Mouse (Mus musculus) lung, postnatal 4 days (tissue): ENCODE data around the gene Enho.
A peak's percentile ranks its signal among the peaks of the same experiment; 100 is the strongest.
"Not testable (repeated sequence)": the region's sequence is repeated elsewhere in the genome, so short reads cannot be mapped to it uniquely, and the experiment has no call there.

Experiments used
- DNase-seq, 2 experiments: peaks; one replicate each; pipeline ENCODE4 v3.0.0; 2021

The Enho gene

DNA sequence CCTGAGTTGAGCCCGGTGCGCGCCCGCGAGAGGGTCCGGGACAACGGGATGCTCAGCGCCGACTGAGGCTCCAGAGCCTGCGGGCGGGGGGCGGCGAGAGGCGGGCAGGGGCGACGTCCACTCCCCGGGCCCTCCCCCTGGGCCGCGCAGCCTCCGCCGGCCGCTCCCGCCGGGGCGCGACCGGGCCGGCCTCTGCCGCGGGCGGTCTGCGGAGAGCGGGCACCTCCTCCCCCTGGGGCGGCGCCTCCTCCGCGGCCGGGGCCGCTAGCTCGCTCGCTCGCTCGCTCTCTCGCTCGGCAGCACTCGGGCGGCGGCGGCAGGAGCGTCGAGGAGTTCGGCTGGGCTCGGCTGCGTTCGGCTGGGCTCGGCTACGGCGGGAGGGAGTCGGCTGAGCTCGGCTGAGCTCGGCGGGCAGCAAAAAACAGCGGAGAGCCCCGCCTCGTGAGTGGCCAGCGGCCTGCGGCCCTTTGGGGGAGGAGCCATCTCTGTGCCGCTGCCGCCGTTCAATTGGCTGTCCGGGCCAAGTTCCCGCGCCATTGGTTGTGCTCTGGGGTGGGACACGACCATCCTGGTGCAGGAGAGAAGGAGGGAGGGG lies at the start of gene Enho:
Gene Enho, minus strand, starts transcription at position 412 of the 595 bp plus-strand sequence.
- peak; percentile 96 to 98 for DNase-seq

DNA sequence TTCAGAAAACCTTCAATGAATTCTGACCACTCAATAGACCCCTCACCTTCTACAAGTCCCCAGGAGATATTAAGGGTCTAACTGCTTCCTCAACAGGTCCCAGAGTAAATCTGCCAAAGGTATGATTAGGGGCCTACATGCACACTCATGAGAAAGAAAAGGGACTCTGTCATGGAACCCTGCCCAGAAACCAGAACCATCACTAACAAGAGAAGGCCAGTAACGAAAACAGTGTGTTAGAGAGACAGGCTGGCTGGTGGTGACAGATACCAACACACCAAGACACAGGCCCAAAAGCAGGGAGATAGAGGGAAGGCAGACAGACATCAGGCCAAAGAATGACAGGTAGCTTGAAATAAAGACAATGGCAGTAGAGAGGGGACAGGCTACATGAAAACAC lies 48.4 kb upstream of the Enho start:
- not testable (repeated sequence) for DNase-seq

DNA sequence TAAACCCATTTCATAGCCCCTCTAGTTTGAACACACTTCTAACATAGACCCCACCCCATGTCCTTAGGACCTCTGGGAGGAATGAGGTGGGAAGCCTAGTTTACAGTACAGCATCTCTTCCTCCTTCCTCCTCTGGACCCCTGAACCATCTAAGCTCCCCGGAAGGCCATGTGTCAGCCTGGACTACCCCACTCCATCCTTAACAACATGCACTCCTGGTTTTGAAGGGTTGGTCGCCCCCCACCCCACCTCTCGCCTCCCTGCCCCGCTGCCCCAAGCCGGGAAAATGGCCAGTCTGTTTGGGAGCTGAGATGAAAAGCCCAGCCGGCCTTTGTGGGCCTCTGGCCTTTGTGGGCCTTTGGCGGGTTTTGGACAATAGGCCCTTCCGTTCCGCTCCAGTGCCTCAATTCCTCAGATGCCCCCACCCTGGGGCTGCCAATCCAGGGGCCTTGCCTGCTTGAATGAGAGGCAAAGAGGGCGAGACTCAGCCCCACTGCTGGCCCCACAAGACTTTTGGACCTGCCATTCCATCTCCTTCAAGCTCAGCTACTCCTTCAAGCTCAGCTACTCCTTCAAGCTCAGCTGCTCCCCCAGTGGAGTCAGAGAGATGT lies 45.9 kb upstream of the Enho start:
- DNase-seq: not testable (repeated sequence)

- not testable (repeated sequence) for DNase-seq
Measured at GRCm38 (mm10) chr4:41684931-41685453, 44.9 kb upstream of the Enho start.

- not testable (repeated sequence) for DNase-seq
Measured at GRCm38 (mm10) chr4:41684131-41684930, 44.2 kb upstream of the Enho start.

DNA sequence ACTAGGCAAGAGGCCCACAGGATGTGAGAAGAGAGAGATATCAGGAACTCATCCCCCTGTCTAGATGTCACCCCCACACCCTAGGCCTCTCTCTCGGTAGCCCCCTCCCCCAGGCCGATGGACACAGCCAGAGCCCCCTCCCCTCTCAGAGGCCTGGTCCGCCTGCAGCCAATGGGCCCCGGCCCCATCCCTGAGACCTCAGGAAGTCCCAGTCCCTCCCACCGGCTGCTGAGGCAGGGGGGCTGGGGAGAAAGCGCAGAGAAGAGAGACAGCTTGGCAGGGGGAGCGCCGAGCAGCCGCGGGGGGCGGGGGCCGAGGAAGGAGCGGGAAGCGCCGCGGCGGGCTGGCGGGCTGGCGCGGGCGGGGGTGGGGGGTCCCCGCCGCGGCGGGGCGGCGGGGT lies 43.2 kb upstream of the Enho start:
- not testable (repeated sequence) for DNase-seq

- no peak for DNase-seq
Measured at GRCm38 (mm10) chr4:41682789-41683188, 42.7 kb upstream of the Enho start.

DNA sequence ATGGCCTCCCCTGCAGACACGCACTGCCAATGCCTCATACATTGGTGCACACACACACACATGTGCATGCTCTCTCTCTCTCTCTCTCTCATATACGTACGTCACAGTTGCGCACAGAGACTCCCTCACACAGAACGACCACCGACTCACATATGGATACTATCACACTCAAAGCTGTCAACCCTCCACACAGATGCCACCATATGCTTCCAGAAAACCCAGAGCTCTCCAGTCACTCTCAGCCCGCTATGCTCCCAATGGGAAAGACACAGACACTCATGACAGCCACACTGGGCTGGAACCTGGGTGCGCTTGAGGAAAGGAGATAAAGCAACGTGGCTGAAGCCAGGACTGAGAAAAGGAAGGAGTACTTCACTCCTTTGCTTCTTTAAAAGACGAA lies 41.8 kb upstream of the Enho start:
- no peak for DNase-seq

- no peak for DNase-seq
Measured at GRCm38 (mm10) chr4:41681176-41681575, 41.1 kb upstream of the Enho start.

- no peak for DNase-seq
Measured at GRCm38 (mm10) chr4:41679291-41679690, 39.2 kb upstream of the Enho start.

DNA sequence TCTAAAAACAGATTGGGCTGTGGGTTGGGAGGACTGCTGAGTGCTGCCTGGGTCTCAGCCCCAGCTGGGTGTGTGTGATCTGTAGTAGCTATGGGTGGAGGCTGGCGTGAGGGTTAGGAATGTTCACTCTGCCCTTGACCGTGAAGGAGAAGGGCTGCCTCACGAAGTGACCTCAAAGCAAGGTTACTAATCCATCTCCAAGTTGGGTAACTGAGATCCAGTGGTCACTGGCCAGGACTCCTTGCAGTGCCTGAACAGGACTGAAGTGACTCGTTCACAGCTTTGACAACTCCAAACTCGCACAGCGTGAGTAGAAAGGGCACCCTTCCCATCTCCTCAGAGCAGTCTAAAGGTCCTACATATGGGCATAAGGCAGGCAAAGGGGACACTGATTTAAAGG lies 38.7 kb upstream of the Enho start:
- DNase-seq: no peak

GRCm38 (mm10) chr4:41677006-41677629 lies 37.0 kb upstream of the Enho start:
- peak; percentile 64 to 88 for DNase-seq

DNA sequence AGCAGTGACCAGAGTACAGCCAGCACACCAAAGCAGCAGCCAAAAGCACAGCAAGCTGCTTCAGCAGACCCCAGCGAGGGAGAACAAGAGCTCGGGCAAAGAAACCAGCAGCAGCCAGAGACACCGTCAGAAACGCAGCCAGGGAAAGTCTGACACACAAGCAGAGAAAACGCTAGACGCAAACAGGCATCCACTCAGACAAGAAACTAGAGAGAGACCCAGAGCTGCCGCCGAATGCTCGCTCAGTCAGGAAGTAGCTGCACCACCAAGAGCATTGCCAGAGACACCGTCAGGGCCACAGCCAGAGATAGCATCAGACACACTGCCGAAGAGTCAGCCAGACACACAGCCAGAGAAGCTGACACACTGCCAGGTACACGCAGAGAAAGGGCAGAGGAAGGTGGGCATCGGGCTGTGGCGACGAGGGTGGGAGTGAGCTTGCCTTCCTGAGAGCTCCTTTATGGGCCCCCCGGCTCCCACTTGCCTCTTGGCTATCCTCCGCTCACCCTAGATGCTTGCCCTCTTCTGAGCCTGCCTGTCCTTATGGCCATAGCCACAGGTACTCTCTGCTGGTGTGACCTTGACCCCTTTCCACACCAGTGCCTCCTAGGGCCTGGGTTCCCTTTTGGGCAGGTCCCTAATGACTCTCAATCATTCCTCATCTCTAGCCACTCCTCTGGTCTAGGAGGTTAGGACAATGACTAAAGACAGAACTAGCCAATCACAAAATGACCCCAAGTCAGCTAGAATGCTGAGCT lies 36.3 kb upstream of the Enho start:
- DNase-seq: peak in 1 of 2 experiments; percentile 41

- no peak for DNase-seq
Measured at GRCm38 (mm10) chr4:41673186-41673585, 33.1 kb upstream of the Enho start.

GRCm38 (mm10) chr4:41672522-41672963 lies 32.4 kb upstream of the Enho start:
- DNase-seq: no peak

DNA sequence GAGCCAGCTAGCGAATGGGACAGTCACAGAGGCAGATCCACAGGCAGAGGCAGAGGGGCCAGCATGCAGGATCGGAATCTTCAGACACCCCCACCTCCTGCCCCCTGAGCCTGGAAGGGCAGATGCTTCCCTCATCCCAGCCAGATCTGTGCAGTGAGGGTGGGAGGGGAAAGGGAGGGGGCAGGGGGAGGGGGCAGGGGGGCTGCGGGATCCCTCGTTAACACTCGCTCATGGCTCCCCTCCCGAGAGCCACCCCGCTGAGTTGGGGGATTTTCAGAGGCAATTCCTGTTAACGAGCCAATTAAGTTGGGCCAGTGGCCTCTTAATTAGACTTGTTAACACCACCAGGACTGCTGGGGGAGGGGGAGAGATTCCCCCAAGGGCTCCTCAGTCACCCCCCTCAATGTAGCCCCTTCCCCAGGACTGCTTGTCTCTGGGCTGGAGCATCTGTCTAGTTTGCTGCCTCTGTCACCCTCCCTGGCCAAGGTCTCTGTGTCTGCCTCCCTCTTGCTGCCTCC lies 31.9 kb upstream of the Enho start:
- no peak for DNase-seq

- no peak for DNase-seq
Measured at GRCm38 (mm10) chr4:41671500-41671899, 31.4 kb upstream of the Enho start.

DNA sequence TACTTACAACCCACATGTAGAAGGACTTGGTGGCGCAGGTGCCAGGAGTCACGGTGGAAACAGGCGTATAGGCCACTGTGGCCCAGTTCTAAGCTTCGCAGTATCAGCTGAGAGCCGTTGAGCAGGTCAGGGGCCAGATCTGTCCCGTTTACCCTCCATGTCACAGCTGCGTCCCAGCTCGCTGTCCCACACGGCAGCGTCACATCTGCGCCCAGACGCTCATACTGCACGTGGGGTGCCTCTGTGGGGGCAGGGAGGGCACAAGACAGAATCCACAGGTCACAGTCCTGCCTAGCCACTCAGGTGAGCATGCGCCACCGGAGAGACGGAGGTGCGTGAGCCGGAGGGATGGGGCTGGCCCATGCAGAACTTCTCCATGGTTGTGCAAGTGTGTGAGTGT lies 30.7 kb upstream of the Enho start:
- DNase-seq: no peak

DNA sequence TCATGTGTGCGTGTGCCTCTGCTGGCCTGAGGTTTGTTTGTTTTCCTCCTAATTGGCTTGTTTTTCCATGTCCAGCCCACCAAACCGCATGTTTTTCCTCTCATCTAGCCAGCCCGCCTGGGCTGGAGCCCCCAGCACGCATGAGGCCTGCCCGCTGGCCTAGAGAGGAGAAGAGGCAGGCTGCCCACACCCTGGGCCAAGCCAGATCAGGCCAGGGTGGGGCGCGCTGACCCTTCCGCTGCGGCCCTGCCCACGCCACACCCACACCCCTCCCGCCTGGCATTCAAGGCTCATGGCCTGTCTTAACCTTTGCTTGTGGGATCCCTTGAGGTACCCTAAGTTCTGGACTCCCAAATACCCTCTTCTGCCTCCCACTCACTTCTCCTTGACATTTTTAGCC lies 26.5 kb upstream of the Enho start:
- no peak for DNase-seq

GRCm38 (mm10) chr4:41665009-41665675 lies 25.0 kb upstream of the Enho start:
- no peak for DNase-seq

DNA sequence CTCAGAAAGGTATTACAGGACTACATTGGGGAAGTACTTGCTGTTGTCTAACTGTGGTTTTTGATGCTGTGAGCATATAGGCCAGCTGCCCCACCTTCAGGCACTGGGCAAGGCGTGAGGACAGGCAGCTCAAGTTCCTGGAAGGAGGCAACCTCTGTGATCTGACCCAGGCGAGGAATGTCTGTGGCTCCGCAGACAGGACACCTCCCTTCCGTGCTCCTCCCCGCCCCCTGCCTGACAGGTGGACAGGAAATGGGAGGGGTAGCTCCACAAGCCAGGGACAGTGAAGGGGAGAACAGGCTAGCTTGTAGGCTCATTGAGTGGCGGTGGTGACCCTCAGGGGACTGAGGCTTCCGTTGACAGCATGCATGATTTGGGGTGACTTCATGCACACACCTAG lies 24.4 kb upstream of the Enho start:
- DNase-seq: no peak

DNA sequence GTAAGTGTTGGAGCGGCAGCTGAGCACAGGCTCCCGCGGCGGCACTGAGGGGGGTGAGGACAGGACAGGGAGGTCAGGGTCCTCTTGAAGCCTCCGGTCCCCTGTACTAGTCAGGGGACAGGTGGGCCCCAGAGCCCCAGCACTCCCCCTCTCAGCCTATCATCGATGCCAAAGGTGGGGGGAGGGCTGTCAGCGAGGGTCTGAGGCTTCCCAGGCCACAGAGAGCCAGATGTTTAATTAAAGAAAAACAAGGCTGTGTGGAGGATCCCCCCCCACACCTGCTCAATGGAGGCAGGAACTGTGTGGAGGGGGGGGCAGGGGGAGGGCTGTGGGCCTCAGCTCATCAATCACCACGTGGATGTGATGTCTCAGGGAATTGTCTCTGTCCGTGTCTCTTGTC lies 23.5 kb upstream of the Enho start:
- DNase-seq: no peak
